Mouse (Mus musculus) telencephalon, adult 2 months (tissue): Measurements from ENCODE around the gene Tepsin.

Source experiments
- DNase-seq: peaks from one replicate; pipeline ENCODE4 v3.0.0-alpha.2; 2011; ENCODE audit warnings: low read depth, low spot score

Gene Tepsin

DNA sequence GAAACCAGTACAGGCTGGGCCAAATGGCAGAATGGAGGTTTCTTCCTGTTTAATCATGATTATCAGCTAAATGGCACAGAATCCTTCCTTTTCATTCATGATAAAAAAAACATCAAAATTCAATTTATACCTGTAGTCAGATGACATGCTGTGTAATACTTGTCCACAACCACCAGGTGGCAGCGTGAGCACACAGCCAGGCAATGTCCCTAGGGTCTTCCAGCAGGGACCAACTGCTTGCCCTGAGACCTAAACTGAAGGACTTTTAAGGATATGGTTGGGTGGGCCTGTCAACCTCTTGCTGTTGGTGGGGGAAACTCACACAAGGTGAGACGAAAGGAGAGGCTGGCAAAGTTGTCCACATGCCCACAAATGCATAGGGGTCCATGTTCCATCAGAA is 12.5 kb upstream of the Tepsin start:
- DNase-seq, result no peak

DNA sequence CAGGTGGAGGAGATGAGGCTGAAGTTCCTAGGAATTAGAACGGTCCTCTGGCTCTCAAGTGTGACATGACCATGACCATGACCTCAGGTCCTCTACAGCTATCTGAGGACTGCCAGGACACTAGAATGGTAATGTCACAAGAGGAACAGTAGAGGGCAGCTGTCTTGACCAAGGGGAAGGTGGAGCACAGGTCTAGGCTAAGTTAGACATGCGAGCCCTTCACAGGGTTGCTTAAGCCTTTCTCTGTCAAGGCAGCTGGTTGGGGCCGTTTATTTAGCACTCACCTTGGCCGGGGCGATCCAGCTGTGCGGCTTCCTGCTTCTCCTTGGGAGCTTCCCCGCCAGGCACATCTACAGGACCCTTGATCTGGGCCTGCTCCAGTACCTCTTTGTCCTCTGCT is 12.0 kb upstream of the Tepsin start:
- no peak for DNase-seq

DNA sequence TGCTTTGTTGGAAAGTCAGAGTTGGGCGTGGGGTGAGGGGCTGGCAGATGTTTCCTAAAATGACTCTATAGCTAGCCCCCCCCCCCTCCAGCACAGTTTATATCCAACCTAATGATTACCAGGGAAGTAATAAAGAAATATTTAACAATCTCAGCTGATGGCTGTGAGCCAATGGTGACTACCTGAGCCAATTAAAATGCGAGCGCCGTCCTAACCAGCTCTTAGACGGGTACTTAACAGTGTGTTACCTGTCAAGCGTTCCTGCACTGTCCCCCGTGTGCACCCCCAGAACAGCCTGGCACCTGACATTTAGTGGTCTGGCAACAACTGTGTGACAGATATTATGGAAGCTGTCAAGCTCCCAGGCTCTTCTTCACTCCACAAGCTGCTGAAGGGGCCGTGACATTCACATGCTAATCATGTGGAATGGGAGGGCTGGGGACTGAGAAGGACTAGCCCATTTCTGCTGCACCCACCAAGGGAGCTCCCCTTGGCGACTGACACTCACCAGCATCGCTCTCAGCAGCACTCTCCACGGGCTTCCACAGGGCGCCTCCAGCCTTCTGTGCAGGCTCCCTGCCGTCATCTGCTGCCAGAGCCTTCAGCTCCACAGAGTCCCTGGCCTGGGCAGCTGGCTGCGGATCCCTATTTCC is 11.2 kb upstream of the Tepsin start:
- no peak for DNase-seq

DNA sequence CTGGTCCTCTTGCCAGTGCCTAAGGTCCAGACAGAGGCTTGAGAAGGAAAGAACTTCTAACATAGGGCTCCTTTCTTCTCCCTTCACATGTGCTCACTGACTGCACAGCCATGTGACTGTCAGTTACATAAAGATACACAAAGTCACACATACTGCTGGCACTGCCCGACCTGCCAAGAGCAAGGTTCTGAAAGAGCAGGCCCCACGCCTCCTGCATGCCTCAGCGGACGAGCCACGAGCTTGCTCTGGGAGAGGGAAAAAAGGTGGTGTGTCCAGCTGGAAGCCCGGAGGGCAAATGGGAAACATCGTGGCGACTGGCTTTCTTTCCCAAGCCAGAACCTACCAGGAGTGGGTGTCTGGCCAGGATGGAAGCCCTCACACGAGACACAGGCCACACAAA is 9.3 kb upstream of the Tepsin start:
- no peak for DNase-seq

DNA sequence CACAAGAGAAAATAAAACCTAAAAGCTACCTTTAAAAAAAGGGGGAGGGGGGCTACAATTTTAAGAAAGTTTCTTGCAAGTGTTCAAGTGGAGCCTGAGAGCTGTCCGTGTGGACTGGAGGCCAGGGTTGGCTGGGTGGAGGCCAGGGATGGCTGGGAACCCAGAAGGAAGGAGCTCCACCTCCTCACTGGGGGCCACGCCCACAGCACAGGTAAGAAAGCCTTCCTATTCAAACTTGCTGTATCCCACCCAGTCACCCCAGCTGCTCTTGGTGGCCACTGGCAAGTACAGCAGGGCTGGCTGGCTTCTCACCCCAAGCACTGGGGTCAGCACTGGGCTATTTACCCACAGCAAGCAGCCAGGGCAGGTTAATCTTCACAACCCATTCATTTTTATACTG is 8.5 kb upstream of the Tepsin start:
- no peak for DNase-seq

DNA sequence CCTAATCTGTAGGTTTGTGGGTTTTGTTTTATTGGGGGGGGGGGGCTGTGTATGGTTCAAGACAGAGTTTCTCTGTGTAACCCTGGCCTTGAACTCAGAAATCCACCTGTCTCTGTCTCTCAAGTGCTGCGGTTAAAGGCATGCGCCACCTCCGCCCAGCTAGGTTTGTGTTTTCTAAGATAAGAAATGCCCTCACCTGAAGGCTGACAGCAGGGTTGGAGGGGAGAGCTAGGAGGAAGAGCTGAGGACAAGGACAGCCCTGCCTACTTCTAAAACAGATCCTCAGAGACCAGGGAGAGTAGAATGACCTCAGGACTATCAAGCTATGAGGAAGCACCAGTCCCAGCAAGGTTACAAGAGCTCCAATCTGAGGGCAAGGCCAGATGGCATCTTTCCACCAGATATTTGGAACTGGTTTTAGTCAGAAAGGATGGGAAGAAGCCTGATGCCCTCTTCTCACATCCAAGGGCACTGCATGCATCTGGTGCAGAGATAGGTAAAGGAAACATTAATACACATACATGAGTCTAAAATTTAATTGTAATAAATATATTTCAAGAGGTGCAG is 5.0 kb upstream of the Tepsin start:
- DNase-seq, result no peak

DNA sequence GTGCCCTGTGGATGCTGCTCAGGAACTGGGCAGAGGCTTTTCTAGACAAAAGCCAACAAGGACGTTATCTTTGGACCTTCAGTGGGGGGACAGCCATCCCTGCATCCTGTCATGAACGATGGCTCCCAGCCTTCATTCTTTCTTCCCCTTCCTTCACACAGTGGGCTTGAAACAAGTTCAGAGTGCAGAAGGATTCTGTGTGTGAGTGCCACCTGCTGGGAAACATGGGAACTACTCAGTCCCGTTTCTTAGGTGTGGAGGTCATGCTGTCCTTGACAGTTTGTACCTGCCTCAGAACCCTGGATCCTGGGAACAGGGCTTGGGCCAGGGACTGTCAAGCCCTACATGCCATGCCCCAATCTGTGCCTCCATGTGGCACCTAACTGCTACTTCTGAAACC is 2.5 kb upstream of the Tepsin start:
- DNase-seq, result peak; percentile 41

DNA sequence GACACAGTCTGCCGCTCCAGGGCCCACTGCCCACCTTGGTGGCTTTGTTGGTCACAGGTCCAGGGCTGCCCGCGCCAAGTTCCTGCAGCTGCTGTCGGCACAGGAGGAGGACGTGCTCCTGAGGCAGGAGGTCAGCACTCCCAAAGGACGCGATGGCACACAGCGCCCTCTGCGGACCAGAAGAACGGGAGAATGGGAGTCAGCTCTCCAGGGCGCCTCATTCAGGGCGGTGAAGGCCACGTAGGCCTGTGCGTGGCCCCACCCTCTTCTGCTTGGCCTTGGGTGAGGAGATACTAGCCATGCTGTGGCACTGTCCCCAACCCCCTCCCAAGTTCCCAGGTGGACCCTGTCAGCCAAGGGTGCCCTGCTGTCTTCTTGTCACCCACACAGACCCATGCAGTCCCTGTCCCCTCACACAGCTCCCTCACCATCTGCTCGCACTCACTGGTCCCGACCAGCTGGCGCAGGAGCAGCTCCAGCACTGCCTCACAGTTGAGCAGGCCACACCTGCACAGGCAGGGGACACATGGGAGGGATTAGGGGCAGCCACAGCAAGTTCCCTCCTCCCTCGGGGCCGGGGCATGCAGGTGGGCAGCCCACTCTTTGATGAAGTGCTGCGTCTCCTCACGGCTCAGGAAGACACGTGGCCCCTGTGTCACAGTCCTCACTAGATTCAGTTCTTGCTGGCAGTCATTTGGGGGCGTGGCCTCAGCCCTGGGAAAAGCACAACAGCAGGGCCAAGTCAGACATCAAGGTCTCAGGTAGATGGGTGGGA is 5.5 kb downstream of the Tepsin start:
- DNase-seq, result no peak

DNA sequence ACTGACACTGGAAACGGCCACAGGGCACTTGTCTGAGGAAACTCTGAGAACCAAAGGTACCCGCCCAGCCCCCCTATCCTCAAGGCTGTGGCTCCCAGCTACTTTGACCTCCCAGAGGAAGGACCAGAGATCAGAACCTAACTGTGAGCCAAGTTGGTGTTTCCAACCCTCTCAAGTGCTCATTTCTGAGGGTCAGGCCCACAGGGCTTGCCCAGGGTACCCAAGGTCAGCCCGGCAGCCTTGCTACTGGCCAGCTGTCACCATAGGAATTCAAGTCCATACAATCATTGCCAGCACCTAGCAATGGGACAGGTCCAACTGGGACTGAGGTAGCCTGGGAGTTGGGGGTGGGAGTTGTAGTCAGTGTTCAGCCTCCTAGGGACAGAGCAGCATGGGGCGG is 7.9 kb downstream of the Tepsin start:
- DNase-seq, result no peak

DNA sequence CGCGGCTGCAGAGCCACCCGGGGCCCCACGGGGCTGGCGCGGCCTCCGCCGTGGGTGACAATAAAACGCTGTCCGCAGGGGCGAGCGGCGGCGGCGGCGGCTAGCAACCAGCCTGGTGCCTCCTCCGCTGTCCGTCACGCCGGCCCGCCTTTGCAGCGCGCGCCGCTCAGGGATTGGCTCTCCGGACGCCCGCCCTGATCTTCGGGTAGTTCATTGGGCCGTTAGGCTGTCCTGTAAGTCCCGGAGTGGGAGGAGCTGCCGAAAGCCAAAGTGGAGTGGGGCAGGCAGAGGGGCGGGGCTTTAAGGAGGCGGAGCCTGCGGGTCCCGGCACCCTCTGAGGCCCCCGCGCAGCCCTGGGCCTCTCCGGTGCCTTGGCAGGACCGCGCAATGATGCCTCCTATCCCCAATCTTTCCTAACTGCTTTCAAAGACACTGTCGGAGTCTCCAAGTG is 11.8 kb downstream of the Tepsin start, which contains the start of gene Cep131:
Gene Cep131 (minus strand): TSS at position 126 of the 451 bp plus-strand sequence.
- DNase-seq, result peak; percentile 96

DNA sequence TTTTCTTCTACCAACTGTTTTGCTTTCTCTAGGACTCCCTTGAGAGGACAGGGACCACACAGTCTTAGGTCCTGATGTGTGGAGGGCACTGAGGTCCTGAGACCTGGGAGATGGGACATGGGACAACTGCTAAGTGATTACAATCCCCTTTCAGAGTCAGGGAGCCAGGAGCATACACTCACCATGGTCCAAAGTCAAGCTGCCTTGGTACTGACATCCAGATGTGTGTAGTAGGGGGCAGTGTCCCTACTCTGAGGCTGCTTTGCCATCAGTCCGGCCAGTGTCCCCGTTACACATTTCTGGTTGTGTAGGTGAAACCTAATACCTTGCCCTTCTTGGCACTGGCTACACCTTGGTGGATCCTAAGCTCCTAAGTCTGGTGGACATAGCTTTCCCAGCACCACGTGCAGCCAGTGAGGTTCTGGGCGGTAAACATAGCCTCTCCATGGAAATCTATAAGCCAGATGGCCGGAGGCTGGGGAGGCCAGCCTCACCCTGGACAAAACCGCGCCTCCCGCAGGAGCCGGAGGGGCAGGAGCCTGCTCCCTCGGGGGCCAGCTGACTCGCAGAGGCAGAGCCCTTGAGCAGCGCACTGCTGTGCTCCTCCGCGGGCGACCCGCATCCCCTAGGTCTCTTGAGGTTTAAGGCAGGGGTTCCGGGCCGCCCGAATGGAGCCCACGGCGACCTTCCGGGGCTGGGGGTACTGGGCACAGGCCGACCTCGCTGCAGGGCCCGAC is 12.5 kb downstream of the Tepsin start:
- no peak for DNase-seq

DNA sequence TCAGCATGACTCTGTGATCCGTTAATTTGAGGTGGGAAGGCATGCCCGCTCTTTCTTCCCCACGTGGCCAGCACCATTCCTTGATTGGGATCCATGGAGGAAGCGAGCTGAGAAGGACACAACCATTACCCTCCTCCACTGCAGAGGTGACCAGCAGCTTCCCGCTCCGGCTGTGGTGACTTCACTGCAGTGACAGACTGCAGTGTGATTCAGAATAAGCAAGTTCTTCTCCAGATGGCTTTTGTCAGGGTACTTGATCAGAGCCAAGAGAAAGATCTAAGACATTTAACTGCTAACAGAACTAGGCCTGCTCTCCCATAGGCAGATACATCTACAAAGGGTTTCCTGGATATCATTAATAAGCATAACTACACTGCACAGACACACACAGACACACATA is 18.2 kb downstream of the Tepsin start:
- DNase-seq, result no peak

DNA sequence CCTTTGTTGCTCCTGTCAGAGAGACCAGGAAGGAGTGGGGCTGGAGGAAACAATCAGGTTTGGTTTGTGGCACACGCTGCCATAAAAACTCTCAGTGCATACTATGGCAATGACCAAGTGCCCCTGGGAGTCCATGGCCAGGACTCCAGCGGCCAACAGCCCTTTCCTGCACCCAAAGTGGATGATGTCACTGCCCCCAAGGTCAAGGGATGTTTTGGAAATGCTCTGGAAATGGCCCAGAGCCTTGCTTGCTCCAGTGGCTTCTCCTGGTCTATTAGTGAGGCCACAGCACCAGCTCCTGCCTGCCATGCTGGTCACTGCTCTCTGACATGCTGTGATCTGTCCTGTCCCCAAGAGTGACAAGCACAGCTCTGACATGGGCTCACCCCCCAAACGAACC is 22.3 kb downstream of the Tepsin start:
- DNase-seq, result no peak

DNA sequence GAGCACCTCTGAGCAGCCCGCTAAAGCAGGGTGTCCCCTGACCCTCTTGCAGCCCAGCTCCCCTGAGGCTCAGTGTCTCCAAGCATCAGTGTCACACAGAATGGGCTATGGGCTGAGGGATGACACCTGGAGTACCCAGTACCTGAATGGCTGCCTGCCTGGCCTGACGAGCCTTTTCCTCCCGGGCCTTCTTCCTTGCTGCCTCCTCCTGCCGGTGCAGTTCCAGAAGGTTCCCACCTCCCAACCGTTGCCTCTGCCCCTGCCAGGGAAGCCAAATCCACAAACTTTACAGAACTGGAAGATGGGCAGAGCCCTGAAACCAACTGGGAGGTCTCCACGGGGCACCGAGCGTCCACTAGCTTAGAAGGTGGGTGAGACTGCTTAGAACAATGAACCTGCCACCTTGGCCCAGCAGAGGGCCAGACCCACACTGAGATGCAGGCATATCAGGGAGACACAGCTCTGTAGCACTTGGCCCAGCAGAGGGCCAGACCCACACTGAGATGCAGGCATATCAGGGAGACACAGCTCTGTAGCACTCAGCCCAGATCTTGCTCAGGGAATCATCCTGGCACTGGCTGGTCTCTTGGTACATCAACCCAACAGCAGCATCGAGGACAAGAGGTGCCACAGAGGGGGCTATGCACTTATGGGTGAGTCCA is 25.4 kb downstream of the Tepsin start:
- DNase-seq, result no peak

DNA sequence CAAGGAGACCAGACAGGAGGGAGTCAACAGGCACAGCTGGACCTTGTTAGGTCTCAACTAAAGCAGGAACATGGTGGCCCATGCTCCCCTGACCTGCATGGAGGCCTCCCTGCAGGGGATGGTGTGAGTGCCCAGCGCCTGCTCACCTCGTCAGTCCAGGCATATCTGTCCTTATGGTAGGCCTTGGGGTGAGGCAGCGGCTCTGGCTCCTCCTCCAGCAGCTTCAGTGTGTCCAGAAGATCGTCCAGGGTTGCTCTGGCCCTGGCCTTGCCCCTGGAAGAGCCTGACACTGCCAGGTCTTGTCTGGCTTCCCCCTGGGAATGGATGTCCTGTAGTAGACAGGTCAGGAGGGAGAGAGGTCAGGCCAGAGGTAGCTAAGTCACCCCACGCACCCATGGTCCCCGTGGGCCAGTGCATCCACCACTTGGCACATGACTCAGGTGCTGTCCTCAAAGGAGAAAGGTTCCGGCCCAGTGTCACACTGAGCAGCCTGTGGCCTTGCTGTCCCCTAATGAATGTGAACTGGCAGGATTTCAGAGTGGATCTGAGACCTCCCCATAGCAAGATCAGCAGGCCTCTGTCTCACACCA is 26.7 kb downstream of the Tepsin start:
- DNase-seq, result no peak

DNA sequence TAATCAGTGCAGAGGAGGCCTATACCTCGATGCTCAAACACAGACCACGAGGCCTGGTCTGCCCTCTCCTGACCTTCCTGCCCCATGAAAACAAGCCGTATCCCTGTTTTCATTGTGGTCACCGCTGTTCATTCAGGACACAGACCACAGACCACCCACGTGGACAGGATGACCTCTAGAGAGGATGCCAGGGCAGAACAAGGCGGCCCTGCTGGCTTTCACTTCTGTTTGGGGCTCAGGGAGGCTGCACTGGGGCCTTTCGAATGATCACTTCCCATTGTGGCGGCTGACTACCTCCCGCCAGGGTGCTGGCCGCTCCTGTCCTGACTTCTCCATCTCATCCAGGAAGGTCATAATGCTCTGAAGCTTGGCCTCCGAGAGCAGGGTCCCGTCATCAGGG is 27.5 kb downstream of the Tepsin start:
- DNase-seq, result no peak

DNA sequence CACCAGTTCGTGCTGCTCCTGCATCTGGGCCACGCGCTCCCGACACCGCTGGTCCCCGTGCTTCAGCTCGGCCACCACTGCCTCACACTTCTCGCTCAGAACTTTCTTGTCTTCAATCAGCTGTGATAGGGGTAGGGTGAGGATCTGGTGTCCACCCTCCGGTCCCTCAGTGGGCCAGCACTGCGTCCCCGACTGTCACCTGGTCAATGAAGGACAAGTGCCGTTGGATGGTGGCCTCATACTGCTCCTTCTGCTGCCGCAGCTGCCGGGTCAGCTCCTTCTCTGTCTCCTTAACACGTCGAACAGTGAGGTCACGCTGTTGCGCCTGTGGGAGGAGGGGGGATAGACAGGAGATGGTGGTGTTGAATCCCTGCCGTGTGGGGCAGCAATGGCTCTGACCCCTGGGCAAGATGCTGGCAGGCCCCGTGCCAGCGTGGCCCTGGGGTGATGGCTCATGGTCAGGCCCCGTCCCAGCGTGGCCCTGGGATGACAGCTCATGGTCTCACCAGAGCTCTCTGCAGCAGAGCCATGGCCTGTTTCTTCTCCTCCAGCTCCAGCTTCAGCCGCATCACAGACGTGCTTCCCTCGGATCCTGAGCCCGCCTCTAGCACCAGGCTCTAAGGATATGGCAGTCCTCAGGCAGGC is 28.1 kb downstream of the Tepsin start:
- DNase-seq, result no peak

DNA sequence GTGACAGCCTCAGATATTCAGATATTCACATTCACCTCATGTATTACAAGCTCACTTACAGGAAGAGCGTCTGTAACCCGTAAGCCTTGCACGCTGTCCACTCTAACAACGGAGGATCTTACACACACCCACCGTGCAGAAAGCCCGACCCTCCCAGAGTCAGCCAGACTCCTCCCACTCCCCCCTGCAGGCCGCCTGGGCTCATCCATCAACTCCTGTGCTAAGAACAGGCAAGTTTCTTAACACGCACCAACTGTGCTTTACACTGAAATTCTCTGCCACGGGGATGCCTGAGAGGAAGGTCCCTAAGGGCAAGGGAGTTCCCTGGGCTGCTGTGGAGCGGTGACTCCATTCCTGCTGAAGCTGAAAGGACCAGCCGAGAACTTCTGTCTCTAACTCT is 29.3 kb downstream of the Tepsin start:
- DNase-seq, result no peak

DNA sequence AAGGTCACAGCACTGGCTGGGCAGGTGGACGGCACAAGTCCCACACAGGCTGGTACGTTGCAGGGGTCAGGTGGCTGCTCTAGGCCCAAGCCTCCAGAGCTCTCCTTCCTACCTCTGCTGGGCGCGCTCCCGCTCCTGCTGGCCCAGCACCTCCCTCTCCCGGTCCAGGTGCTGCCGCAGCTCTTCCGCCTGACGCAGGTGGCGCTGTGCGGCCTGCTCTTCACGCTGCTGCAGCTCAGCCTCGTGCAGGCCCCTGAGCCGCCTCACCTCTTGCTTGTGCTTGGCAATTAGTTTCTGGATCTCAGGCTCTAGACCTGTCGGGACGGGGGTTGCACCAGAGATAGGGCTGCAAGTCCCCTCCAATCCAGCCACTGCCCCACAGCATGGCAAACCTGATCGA is 30.7 kb downstream of the Tepsin start:
- DNase-seq, result no peak

DNA sequence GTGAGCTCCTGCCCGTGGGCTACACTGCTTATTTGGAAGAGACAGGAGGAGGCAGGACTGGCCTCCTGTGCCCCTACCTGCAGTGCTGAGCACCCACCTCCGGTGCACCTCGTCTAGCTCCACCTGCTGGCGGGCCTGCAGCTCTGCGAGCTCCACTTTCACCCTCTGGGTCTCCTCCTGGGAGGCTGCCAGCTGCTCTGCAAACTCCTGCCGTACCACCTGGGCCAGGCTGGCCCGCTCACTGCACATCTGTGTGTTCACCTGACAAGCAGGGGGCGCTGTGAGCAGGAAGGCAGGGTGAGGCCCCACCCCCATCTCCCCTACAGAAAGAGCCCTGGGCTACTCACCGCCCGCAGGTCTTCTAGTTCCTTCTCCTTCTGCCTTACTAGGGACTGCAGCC is 33.2 kb downstream of the Tepsin start:
- DNase-seq, result no peak

DNA sequence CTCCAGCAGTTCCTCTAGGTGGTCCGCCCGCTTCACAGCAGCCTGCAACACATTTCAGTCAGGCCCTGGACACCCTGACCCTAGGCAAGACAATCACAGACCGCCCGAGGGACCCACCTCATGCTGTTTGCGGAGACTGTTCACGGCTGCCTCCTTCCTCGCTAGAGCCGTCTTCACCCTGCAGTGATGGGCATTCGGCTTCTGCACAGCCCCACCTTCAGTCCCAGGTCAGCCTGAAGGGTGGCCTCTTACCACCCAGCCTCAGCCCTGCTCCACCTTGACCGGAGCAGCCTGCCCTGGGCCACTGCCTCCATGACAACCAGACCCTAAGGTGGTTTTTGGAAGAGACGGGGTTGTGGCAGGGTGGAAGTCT is 33.9 kb downstream of the Tepsin start:
- no peak for DNase-seq
